Mouse (Mus musculus) embryonic fibroblast, embryonic 13.5 days (primary cell): Measurements from ENCODE around the gene Myl6.

Source experiments
- CTCF ChIP-seq: IDR thresholded peaks from 2 replicates; pipeline ENCODE4 v1.5.1; 2011; ENCODE audit warnings: mild to moderate bottlenecking, control low read depth, low read length, moderate library complexity, borderline replicate concordance; ENCODE audit not compliant: insufficient read depth
- POLR2A ChIP-seq: IDR thresholded peaks from 2 replicates; pipeline ENCODE4 v1.6.1; 2011; ENCODE audit warnings: low read depth, mild to moderate bottlenecking, control low read depth, low read length, moderate library complexity

DNA sequence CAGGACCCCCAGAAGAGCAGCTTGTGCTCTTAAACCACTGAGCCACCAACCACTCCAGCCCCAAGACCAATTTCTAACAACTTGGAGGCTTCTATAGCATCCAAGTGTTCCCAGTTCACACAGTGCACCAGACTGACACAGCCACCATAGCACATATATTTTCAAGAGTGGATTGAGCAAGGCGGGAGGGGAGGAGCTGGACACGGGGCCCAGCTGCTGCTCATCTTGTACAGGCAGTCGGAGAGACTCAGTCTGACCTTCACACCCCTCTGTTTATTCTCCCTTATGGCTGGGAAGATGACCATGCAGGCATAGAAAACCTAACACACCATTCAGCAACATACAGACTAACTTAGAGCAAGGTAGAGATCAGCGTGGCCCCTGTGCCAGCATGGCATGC, 15.9 kb upstream of the Myl6 start:
- TF ChIP-seq CTCF (no peak), POLR2A (no peak)
